Mouse (Mus musculus) embryonic stem cell, embryonic (primary cell): ENCODE measurements at regions not wholly inside any gene's neighbourhood (a gene's known extent, or its start where the extent isn't known, plus 50 kb on each side); places are given as distances from the start of the nearest gene placed in this dataset.

Experiments
- CTCF ChIA-PET, 4 experiments: fragments of 300-600 bp in 2 of 4; fragments of 350-600 bp in 2 of 4; sonication (Branson Sonifier 250); formaldehyde crosslinking; loops; one replicate each; lab custom pipeline; 2022; ENCODE audit warnings: inconsistent platforms in 2 of 4; lab: Charles Lee
- POLR2A ChIA-PET, 4 experiments: fragments of 300-600 bp in 2 of 4; fragments of 350-600 bp in 2 of 4; sonication (Branson Sonifier 250); formaldehyde crosslinking; loops; one replicate each; lab custom pipeline; 2022; ENCODE audit warnings: antibody characterized with exemption in 4 of 4, inconsistent platforms in 1 of 4; lab: Charles Lee

DNA sequence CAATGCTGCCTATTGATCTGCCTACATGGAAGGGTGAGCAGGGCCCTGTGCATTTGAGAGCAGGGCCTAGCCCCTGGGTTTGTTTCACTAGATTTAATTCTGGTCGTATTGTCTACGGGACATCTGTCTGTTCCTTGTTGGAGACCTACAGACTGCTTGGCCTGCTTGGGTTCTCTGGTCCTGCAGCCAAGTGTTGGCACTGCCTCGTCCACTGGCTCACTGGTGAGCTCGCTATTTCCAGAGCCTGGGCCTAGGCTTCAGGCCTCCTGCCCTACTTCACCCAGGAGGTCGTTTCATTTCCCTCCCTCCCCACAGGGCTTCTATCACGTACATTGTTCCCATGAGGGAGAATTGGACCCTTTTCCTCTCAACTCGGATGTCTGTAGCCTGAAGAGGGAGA is 62.2 kb upstream of the Blcap start:
- CTCF ChIA-PET = interaction anchor here in 1 of 4 experiments (0.6 kb wide), 1 partner anchor 356 kb away, joined by 3 read pairs; no protein-coding TSS in a partner anchor
- POLR2A ChIA-PET = interaction anchor here in 1 of 4 experiments (0.7 kb wide), 1 partner anchor 38 kb away, joined by 3 read pairs; no protein-coding TSS in a partner anchor

DNA sequence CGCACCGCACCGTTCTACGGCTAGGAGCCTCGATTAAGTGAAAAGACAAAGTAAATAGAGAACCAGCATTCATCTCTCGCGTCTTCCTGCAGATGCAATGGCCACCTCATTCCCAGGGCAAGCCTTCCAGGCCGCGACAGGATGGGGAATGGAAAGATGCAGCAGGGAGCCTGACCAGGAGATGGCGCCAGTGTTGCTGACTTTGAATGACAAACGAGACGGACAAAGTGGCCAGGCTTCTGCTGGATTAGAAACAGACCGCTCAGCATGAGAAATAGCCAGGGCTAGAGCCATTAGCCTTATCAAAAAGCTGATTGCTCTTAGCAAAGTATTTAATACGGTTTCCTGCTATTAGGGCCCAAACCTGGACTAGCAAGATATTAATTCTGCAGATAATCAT is 64.6 kb upstream of the Blcap start:
- CTCF ChIA-PET = interaction anchor here in 3 of 4 experiments (0.5 to 1.5 kb wide), 7 partner anchors 26 to 518 kb away, joined by 3 to 4 read pairs (median 3); no protein-coding TSS in a partner anchor
- POLR2A ChIA-PET = interaction anchor here in 1 of 4 experiments (0.9 kb wide), 1 partner anchor 340 kb away, joined by 3 read pairs; no protein-coding TSS in a partner anchor

DNA sequence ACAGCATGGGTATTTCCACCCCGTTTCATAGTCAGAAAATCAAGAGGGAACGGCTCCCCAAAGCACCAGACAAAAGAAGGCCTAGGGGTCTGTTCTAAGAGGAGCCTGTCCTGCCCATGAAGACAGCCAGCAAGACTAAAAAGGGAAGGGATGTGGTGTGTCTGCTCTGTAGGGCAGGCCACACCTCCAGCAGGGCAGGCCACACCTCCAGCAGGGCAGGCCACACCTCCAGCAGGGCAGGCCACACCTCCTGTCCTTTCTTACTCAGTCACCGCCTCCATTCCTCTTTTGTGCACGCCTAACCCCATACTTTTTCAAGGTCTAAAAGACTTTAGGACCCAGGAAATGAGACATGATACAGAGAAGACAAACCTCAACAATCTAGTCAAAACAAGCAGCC is 69.8 kb upstream of the Blcap start:
- ChIA-PET POLR2A (interaction anchor here in 3 of 4 experiments (0.6 to 1.5 kb wide), 5 partner anchors 9 to 289 kb away, joined by 3 read pairs; no protein-coding TSS in a partner anchor), CTCF (interaction anchor here in 1 of 4 experiments (1.3 kb wide), 1 partner anchor 183 kb away, joined by 3 read pairs; no protein-coding TSS in a partner anchor)

DNA sequence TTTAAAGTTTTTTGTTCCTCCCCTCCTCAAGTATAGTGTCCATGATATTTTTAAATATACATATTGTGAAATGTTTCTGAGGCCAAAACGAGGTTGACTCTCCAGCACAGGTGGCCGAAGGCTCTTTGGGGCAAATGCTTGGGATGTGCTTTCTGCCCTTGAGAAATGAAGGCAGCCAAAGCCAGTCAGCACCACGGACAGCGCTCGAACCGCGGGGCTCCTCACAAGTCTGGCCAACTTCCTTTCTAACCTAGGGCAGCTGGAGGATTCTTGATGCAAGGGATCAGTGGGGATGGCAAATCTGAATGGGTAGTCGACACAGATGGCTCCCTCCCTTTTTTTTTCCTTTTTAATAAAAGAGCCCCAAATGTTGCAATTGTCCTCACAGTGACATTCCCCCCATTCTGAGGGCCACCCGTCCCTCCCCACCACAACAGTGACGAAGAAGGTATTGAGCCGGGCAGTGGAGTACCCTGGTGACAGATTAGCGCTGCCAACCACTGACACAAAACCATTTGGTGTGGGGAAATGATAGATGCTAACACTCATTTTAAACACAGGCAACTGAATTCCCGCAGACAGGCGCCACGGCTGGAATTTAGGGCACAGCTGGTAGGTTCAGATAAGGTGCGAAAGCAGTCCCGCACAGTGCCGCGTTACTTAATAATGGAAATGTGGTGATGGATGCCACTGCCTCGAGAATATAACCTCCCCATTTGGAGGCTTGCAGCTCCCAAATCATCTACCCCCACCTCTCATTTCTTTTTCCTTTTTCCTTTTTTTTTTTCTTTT is 73.4 kb upstream of the Ctnnbl1 start:
- ChIA-PET CTCF (interaction anchor here in 3 of 4 experiments (0.6 to 1.3 kb wide), 8 partner anchors 13 to 587 kb away, joined by 3 read pairs; no protein-coding TSS in a partner anchor), POLR2A (interaction anchor here in 2 of 4 experiments (0.7 to 1.4 kb wide), 2 partner anchors 11 to 13 kb away, joined by 3 to 4 read pairs; no protein-coding TSS in a partner anchor)

DNA sequence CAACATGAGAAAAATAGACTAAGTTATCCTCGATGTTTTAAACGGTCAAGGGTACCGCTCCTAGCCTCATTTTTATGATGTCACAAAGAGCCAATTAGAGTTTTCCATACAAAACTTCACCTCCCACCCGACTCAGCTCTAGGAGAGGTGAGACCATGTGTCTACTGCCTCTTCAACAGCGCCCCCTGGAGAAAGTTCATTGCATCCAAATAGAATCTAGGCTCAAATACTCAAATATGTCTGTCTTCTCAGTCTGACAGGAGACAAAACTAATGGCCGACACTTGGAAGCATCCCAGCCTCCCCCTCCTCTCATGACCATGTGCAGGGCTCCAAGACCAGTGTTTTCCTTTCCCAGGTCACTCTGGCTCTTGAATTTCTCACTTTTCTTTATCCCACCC is 72.7 kb upstream of the Ctnnbl1 start:
- ChIA-PET CTCF (interaction anchor here (0.6 to 1.3 kb wide), 8 partner anchors 11 to 586 kb away, joined by 3 to 4 read pairs (median 3); no protein-coding TSS in a partner anchor), POLR2A (interaction anchor here in 2 of 4 experiments (0.6 to 1.4 kb wide), 2 partner anchors 10 to 36 kb away, joined by 3 to 4 read pairs; no protein-coding TSS in a partner anchor)

DNA sequence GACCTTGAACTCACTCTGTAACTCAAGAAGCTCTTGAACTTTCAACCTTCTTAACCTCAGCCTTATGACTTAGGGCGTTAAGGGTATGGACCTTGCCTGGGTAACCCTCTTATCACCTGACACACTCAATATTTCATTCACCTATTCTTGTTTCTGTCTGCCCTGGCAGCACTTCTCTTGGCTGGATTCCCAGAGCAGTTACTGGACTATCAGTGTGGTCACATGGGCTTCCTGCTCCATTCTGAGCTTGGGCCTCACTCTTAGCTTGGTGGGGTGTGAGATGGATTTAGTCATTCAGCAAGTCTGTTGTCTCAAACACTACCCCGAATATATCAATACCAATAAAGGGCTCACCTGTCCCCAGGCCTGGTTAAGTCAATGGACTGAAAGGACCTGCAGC is 67.0 kb upstream of the Ctnnbl1 start:
- ChIA-PET POLR2A (interaction anchor here in 3 of 4 experiments (0.6 to 3.2 kb wide), 18 partner anchors 9 to 664 kb away, joined by 3 to 13 read pairs (median 4); partner anchors contain the start of gene Ctnnbl1 (in 1 of the 3)), CTCF (interaction anchor here in 2 of 4 experiments (0.6 to 1.2 kb wide), 2 partner anchors 525 to 859 kb away, joined by 3 read pairs; no protein-coding TSS in a partner anchor)

DNA sequence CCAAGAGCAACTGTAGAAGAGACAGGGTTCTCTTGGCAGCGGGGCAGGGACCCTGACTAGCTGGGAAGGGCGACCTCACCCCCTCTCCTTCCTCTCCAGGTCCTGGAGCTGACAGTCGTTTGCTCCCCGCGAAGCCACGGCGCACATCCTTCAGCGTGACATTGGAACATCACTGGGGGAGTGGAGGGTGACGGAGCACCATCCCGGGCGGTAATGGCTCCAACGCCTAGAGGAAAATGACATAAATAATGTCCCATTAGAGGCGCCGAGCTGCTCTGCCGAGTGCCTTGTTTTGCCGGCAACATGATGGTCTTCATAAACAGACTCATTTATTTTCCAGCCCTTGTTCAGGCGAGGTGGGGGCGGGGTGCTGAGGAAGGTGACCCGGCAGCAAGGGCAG is 62.3 kb upstream of the Ctnnbl1 start:
- CTCF ChIA-PET = interaction anchor here in 1 of 4 experiments (0.6 kb wide), 1 partner anchor 537 kb away, joined by 3 read pairs; no protein-coding TSS in a partner anchor
- POLR2A ChIA-PET = interaction anchor here in 2 of 4 experiments (0.6 to 1.2 kb wide), 4 partner anchors 8 to 1576 kb away, joined by 3 to 6 read pairs (median 3); no protein-coding TSS in a partner anchor

DNA sequence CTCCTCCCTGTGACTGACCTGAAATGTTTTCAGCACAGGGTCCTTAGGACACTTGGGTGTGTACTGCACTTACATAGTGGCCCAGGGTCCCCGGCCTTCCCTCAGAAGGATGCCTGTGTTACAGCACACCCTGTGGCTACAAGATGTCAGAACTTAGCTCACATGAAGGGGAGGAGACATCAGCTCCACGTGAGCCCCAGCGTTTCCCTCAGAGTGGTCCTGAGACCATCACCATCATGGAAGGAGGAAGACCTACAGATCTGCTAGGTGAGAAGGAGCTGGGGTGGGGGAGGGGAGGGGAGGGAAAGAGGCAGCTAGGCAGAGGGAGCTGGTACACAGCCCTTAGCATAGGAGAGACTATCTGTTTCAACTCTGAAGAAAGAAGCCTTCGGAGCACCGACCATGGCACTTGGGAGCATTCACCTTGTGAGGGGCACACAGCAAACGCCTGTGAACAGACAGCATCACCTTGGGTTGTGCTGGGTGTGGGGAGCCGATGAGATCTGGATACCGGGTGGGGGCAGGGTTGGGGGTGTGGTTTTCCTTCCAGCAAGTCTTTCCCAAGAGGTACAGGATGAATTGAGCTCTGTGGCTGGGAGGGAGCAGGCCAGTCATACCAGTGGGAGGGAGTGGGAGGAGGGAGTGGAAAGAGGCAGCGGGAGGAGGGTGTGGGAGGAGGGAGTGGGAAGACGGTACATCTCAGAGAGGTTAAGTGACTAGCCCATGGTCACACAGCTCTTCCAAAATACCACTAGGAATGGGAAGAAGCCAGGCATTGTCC is 60.6 kb upstream of the Ctnnbl1 start:
- ChIA-PET CTCF (interaction anchor here (0.6 to 1.4 kb wide), 10 partner anchors 12 to 671 kb away, joined by 3 to 5 read pairs (median 3); partner anchors contain the start of gene Ctnnbl1 (in 1 of the 4)), POLR2A (interaction anchor here in 3 of 4 experiments (0.5 to 1.7 kb wide), 22 partner anchors 9 to 478 kb away, joined by 3 to 9 read pairs (median 4); no protein-coding TSS in a partner anchor)

DNA sequence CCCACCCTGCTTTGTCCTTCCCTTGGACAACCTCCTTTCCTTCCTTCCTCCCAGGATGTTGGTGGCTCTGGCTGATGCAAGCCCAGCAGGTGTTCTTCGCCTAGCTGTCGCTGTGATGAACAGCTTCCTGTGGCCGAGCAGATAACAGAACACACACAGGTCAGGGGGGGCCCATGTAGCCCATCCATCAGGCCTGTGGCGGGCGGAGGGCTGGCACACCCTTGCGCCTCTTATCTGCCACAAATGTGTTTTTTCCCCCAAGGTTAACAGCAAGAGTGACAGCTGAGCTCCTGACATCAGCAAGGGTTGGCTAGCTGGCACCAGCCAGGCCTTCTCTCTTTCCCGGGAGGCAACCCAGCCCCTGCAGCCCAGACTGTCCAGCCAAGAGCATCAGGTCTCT is 59.9 kb upstream of the Ctnnbl1 start:
- POLR2A ChIA-PET = interaction anchor here in 3 of 4 experiments (0.7 to 1.7 kb wide), 16 partner anchors 9 to 477 kb away, joined by 3 to 8 read pairs (median 4); no protein-coding TSS in a partner anchor
- CTCF ChIA-PET = interaction anchor here in 3 of 4 experiments (0.6 to 1.4 kb wide), 6 partner anchors 12 to 220 kb away, joined by 3 to 4 read pairs (median 3); no protein-coding TSS in a partner anchor

DNA sequence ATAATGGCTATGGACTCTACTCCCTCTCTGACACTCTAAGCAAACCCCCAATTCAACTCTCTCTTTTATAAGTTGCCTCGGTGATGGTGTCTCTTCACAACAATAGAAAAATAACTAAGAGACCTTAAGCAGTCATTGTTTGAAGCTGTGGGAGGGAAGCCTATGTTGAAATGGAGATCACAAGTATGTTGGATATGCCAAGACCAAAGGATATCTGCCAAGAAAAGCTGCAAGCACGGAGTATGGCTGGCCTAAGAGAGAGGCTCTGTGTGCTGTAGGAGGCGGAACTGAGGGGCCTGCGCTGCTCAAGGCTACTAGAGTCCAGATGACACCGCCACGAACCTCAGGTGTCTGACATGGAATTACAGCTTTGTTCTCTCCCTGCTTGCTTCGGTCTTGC is 55.3 kb upstream of the Ctnnbl1 start:
- CTCF ChIA-PET = interaction anchor here in 1 of 4 experiments (1.1 kb wide), 1 partner anchor 18 kb away, joined by 3 read pairs; no protein-coding TSS in a partner anchor
- POLR2A ChIA-PET = no interaction called here
